Mouse (Mus musculus) layer of hippocampus, adult 9-10 months (tissue): ENCODE measurements around the gene Kcnn1.

Experiments used
- DNase-seq: peaks from one replicate; pipeline ENCODE4 v3.0.0; 2022; ENCODE audit warnings: low spot score

Gene Kcnn1

GRCm38 (mm10) chr8:70868559-70869198, 5.6 kb upstream of the Kcnn1 start:
- DNase-seq: no peak

DNA sequence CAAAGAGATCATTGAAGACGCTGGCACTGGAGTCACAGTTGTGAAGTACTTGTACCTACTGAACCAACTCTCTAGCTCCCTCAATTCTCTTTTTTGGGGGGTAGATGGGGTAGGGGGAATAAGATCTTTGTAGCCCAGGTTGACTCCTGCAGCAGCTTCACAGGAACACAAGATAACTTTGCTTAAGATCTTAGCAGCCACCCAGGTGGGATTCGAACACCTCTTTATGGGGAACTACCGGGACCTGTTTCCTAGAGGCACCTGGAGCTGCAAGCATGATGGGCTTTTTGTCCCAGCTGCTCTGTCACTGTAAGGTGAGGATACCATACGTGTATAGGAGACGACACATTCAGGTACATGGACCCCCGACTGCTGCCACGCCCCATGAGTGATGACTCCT, 3.5 kb upstream of the Kcnn1 start:
- DNase-seq: no peak

GRCm38 (mm10) chr8:70866001-70866520, 3.0 kb upstream of the Kcnn1 start:
- DNase-seq: no peak

GRCm38 (mm10) chr8:70865350-70866000, 2.4 kb upstream of the Kcnn1 start:
- peak; percentile 99 for DNase-seq

DNA sequence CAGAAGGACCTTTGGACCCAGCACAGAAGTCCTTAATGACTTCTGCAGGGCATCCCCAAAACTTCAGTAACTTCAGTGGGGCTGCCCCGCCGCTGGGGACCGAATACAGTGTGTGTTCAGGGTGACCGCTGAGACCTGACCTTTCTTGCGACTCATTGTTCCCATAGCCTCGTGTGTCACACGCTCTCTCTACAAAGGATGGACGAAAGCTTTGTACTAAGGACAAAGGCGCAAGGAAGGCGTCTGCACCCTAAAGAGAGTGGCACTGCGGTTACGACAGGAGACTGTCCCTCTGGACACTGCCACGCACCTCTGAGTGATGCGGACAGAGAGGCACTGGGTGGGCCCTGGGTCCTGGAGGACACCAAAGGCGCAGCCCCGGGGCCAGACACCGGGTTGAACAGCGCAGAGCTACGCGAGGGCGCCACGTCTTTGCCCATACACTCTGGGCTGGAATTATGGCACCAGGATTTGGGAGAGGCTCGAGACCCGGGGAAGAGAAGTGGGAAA, 1.7 kb upstream of the Kcnn1 start:
- no peak for DNase-seq

- no peak for DNase-seq
These were observed 1.1 kb upstream of the Kcnn1 start for GRCm38 (mm10) chr8:70863956-70864711.

DNA sequence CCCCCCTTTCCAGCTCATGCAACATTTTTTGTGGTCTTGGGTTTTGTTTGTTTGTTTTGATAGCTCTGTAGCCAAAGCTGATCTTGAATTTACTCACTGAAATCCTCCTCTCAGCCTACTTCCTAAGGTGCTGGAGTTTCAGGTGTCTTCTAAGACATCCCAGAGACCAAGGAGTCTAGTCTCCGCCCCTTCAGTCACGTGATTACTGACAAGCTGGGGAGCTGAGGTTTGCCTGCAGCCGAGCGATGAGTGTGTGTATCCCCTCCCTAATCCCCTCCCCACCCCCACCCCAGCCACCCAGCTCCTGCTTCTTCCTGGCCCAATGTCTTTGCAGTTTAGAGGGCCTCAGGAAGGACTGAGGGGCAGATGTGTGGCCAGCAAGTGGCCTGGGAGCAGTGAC, 5.5 kb downstream of the Kcnn1 start:
- DNase-seq: no peak

GRCm38 (mm10) chr8:70856541-70857197, 6.4 kb downstream of the Kcnn1 start:
- no peak for DNase-seq

DNA sequence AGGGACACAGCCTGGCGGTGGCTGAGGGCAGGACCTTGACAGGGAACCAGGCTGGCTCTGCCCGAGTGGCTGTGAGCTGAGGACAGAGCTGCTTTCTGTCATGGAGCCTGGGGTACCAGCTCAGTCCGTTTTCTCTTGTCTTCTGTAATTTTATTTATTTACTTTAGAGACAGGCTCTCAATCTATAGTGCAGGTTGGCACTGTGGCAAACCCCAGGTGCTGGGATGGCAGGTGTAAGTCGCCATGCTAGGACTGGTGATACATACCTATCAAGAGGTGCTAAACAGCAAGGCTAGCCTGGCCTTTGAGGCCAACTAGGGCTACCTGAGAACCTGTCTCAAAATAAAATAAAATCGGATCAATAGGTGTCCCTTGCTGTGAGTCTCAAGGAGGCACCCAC, 7.0 kb downstream of the Kcnn1 start:
- DNase-seq: no peak

DNA sequence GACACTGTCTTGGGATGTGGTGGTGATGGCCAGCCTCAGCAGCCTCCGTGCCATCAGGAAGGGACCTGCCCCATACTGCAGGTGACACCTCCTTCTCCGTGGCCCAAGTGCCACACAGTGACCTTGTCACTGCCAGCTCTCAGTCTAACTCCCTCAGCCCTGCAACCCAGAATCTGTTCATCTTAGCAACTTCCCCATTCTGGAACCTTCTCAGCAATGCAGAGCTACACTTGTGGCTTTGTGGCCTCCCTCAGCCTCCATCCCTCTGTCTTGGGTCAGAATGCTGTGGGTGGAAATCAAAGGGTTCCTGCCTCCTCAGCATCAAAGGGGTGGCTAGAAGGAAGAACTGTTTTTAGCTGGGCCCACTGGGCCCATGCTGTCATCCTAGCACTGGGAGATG, 9.2 kb downstream of the Kcnn1 start:
- DNase-seq: no peak

DNA sequence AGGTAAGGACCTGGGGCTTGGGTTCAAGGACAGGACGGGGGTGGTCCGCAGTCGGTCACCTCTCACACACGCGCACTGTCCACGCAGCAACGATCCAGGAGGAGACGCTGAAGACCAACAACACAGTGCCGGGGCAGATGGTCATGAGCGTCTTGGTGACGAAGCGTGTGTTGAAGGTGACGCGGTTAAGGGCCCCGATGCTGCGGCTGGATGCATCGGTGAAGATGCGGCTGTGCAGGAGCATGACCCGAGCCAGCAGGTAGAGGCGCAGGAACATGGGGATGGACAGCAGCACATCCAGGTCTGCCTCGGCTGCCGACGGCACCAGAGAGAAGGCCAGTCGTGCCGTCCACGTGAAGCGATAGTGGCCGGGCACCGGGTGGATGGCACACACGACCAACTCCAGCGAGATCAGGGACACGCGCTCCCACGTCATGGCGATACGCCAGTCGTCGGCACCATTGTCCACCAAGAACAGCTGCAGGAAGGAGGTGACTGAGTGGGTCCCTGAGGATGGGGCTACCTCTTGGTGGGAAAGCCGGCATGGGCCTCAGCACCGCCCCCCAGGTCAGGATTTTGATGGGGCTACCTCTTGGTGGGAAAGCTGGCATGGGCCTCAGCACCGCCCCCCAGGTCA, 10.3 kb downstream of the Kcnn1 start:
- DNase-seq: no peak

GRCm38 (mm10) chr8:70851837-70852236, 11.2 kb downstream of the Kcnn1 start:
- DNase-seq: no peak

GRCm38 (mm10) chr8:70850947-70851346, 12.1 kb downstream of the Kcnn1 start:
- no peak for DNase-seq

- no peak for DNase-seq
These were observed 12.8 kb downstream of the Kcnn1 start for GRCm38 (mm10) chr8:70850132-70850845.

DNA sequence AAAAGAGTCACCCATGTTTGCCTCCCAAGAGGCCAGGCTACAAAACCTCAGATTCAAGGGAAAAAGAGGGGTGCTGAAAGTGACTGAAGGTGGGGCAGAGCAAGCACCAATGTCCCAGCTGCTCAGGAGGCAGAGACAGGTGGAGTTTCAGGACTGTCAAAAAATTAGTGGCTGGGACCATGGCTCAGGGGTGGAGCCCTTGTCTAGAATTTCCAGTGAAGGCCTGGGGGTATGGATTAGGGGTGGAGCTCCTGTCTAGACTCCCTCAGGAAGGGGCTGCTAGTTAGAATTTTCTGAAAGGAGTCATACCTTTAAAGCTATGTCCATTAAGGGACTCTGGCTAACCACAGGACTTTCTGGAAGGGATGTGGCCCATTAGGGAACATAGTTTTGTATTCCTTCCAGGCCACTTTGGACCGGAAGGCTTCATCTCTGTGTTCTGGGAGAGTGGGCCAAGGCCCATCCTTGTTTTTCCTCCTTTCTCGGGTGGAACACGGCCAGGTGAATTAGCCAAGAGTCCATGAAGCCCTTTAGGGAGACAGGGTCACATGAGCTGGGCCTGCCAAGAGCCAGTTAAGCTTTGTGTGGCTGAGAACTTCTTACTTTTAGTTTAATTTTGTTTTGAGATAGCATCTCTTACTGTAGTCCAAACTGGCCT, 13.6 kb downstream of the Kcnn1 start:
- no peak for DNase-seq

DNA sequence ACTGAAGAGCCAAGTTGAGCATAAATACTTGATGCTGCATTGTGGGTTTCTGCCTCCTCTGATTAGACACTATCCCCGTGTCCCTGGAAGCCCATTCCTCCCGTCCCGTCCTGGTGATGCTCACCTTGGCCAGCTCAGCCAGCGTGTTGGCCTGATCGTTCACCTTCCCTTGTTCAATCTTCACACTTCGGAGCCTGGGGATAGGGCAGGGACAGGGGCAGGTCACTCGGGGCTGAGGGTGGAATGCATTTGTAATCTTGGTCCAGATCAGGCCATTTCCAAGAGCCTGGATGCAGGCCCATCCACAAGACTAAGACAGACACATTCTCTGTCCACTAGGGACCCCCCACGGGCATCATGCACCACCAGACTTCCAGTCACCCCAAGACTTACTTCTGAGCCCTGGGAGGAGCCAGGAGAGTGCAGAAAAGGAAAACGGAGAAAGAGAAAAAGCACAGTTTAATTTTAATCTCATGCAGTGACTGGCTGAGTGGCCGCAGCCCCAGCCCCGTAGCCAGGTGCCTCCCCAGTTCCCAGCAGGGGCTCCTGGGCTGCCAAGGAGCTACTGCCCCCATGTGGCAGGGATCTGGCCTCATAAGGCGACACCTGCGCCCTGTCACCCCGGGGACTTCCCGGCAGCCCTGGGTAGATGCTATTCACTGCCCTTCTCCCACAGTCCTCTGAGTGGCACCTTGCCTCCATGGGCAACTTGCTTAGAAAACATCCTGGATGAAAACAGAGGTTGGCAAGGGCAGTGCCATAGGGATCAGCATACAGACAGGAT, 16.5 kb downstream of the Kcnn1 start:
- no peak for DNase-seq

GRCm38 (mm10) chr8:70845108-70845507, 17.9 kb downstream of the Kcnn1 start:
- no peak for DNase-seq

DNA sequence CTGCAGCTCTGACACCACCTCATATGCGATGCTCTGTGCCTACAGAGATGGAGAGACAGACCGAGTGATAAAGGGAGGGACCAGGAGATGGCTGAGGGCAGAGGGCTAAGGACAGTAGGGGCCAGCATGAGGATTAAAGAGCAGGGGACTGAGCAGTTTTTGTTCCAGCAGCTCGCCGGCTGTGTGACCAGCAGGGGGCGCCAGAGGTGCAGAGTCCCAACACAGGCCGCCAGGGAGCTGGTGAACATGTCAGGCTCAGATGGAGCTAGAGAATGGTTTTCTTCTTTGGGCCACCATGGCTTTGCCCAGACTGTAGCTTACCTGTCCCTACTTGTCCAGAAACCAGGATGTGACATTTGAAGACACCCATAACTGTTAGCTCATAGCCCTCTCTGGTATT, 18.5 kb downstream of the Kcnn1 start:
- peak; percentile 75 for DNase-seq

- no peak for DNase-seq
These were observed 19.1 kb downstream of the Kcnn1 start for GRCm38 (mm10) chr8:70843941-70844340.
